Mouse (Mus musculus): ENCODE results near the gene Ttc4.

DNA sequence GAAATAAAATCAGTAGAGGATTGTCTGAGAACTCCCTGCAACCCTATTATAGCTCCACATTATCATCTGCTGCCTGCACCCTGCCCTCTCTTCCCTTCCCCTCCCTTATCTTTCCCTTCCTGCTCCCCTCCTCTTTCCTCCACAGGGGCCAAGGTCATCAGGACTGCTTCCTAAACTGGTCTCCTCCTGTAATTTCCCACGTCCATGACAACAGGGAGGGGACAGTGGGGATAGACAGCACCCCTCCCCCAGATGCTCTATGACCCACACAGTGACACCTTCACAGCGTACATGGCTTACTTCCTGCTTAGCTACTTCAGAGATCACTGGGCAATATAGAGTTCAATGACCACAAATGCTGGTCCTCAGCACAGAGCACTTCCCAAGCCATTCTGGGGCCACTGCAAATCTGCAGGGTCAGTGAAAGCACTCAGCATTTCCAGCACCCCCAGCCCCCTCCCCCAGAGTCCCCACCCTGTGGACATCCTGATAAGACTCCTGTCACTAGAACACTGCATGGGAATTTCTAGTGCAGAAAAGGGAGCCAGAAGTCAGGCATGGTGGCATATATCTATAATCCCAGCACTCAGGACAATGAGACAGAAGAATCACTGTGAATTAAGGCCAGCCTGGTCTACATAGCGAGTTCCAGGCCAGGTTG, 10.0 kb upstream of the Ttc4 start:
- no peak for TF ChIP-seq CTCF (IDR thresholded peaks at IDR 0.05; ENCODE audit: low read depth, low read length)
- TF ChIP-seq POLR2A (IDR thresholded peaks at IDR 0.05; ENCODE audit: borderline replicate concordance, low read depth, low read length) = no peak

All from bone marrow macrophage, adult 2 months (primary cell).